Mouse (Mus musculus): Measurements from ENCODE around the gene Pgpep1. TPM values are rescaled to one million over a fixed set of nuclear protein-coding genes. Genes with fewer than 3 reads are reported as not detected.

Pgpep1 gene
- polyA plus RNA-seq, 1 experiment from 2014 or later = 181 TPM

- H3K36me3 ChIP-seq = peaks cover 13% of the 10 kb centered on the region
- under 1% methylated on average over 67 of the region's 69 CpGs for WGBS
- peaks cover 54% of the 10 kb centered on the region for H3K4me1 ChIP-seq
- peak within 1 kb of the TSS; percentile 86 for H3K4me2 ChIP-seq (replicated peaks)
- ATAC-seq (ENCODE audit: low FRiP score, low read depth) = peak; percentile 87
- peak within 1 kb of the TSS; percentile 98 for H3K27ac ChIP-seq
- H3K27me3 ChIP-seq (replicated peaks) = no peaks in the 10 kb centered on the region
- peak within 1 kb of the TSS; percentile 99 for H3K4me3 ChIP-seq
- H3K9ac ChIP-seq = peak within 1 kb of the TSS; percentile 100
- H3K9me3 ChIP-seq = no peaks in the 10 kb centered on the region
Measured at GRCm38 (mm10) chr8:70698310-70699109, 38.3 kb upstream of the Pgpep1 start, which contains the start of gene Jund. Jund (plus strand) TSS chr8:70698949.

- H3K4me3 ChIP-seq = peak overlapping the region; percentile 99
- H3K9me3 ChIP-seq = no peaks in the 10 kb centered on the region
- 76% methylated on average over 12 of the region's 12 CpGs for WGBS
- peaks cover 53% of the 10 kb centered on the region for H3K4me1 ChIP-seq
- H3K4me2 ChIP-seq (replicated peaks) = peak overlapping the region; percentile 86
- no peak for ATAC-seq (ENCODE audit: low FRiP score, low read depth)
- H3K27ac ChIP-seq = peak overlapping the region; percentile 72
- H3K36me3 ChIP-seq = peaks cover 4% of the 10 kb centered on the region; the same call in 1 of the 2 replicates
- peak overlapping the region; percentile 100; the same call in 1 of the 2 replicates for H3K9ac ChIP-seq
- H3K27me3 ChIP-seq (replicated peaks) = no peaks in the 10 kb centered on the region
Measured at GRCm38 (mm10) chr8:70697366-70698250, 37.4 kb upstream of the Pgpep1 start.

- H3K27me3 ChIP-seq (replicated peaks) = no peaks in the 10 kb centered on the region
- H3K9me3 ChIP-seq = no peaks in the 10 kb centered on the region
- peaks cover 51% of the 10 kb centered on the region for H3K4me1 ChIP-seq
- H3K27ac ChIP-seq = peak overlapping the region; percentile 28; the same call in 1 of the 2 replicates
- 55% methylated on average over 4 of the region's 4 CpGs for WGBS
- H3K9ac ChIP-seq = peak overlapping the region; percentile 13
- ATAC-seq (ENCODE audit: low FRiP score, low read depth) = no peak
- H3K36me3 ChIP-seq = no peaks in the 10 kb centered on the region
- peak overlapping the region; percentile 86 for H3K4me2 ChIP-seq (replicated peaks)
- H3K4me3 ChIP-seq = no peak overlapping the region
Measured at GRCm38 (mm10) chr8:70696946-70697345, 36.8 kb upstream of the Pgpep1 start.

- H3K4me3 ChIP-seq = 0 out of 2 replicates have a peak overlapping the region, but pooled peaks have one; percentile 12
- 4% methylated on average over 31 of the region's 31 CpGs for WGBS
- no peaks in the 10 kb centered on the region for H3K27me3 ChIP-seq (replicated peaks)
- peak overlapping the region; percentile 13; the same call in 1 of the 2 replicates for H3K9ac ChIP-seq
- peak overlapping the region; percentile 86 for H3K4me2 ChIP-seq (replicated peaks)
- no peak for ATAC-seq (ENCODE audit: low FRiP score, low read depth)
- no peaks in the 10 kb centered on the region for H3K9me3 ChIP-seq
- peaks cover 52% of the 10 kb centered on the region for H3K4me1 ChIP-seq
- H3K27ac ChIP-seq = peak overlapping the region; percentile 37; the same call in 1 of the 2 replicates
- no peaks in the 10 kb centered on the region for H3K36me3 ChIP-seq
Measured at GRCm38 (mm10) chr8:70696019-70696885, 36.1 kb upstream of the Pgpep1 start.

DNA sequence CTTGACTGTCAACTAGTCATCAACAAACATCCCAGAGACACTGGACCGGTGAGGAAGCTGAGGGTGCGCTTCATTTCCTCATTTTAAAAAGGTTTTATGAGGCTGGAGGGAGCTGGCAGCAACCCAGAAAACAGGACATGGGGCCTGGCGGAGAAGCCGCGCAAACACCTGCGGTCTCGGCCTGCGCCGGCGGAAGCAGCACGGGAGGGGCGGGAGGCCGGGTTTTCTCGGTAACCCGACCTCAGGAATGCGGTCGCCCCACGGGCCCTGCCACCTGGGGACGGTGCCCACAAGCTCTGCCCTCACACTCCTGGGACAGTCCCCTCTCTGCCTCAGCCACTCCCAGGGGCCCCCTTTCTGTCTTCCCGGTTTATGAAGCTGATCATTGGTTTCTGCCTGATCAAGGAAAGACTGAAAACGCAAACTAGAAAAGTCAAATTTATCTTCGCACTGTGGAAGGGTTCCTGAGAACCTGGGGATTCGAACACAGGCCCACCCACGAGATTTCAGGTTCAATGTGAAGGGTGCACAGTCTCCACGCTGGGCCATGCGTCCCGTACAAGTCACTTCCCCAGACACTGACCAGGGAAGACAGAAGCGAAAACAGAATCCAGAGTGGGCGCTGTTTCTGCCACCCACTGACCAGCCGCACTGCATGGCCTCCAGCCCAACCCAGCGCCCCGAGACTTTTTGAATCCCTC lies 35.3 kb upstream of the Pgpep1 start:
- 0 out of 2 replicates have a peak overlapping the region, but pooled peaks have one; percentile 26 for H3K9ac ChIP-seq
- H3K9me3 ChIP-seq = no peaks in the 10 kb centered on the region
- H3K4me1 ChIP-seq = peaks cover 50% of the 10 kb centered on the region
- peak overlapping the region; percentile 37; the same call in 1 of the 2 replicates for H3K27ac ChIP-seq
- ATAC-seq (ENCODE audit: low FRiP score, low read depth) = no peak
- no peaks in the 10 kb centered on the region for H3K27me3 ChIP-seq (replicated peaks)
- peak overlapping the region; percentile 86; the same call in 1 of the 2 replicates for H3K4me2 ChIP-seq (replicated peaks)
- WGBS = 27% methylated on average over 32 of the region's 32 CpGs
- no peaks in the 10 kb centered on the region for H3K36me3 ChIP-seq
- no peak overlapping the region for H3K4me3 ChIP-seq

GRCm38 (mm10) chr8:70693636-70694035 lies 33.4 kb upstream of the Pgpep1 start:
- H3K27me3 ChIP-seq (replicated peaks) = no peaks in the 10 kb centered on the region
- no peaks in the 10 kb centered on the region for H3K9me3 ChIP-seq
- no peak overlapping the region for H3K4me3 ChIP-seq
- H3K36me3 ChIP-seq = no peaks in the 10 kb centered on the region
- no peak for ATAC-seq (ENCODE audit: low FRiP score, low read depth)
- H3K27ac ChIP-seq = no peak overlapping the region
- H3K9ac ChIP-seq = no peak overlapping the region
- peaks cover 50% of the 10 kb centered on the region for H3K4me1 ChIP-seq
- WGBS = 77% methylated on average over 5 of the region's 5 CpGs
- H3K4me2 ChIP-seq (replicated peaks) = no peak overlapping the region

- ATAC-seq (ENCODE audit: low FRiP score, low read depth) = peak; percentile 67
- Histone ChIP-seq H3K4me1 (peaks cover 37% of the 10 kb centered on the region), H3K9ac (peak overlapping the region; percentile 45), H3K9me3 (no peaks in the 10 kb centered on the region), H3K27ac (peak overlapping the region; percentile 80), H3K4me3 (peak overlapping the region; percentile 19), H3K4me2 (replicated peaks) (peak overlapping the region; percentile 60), H3K27me3 (replicated peaks) (no peaks in the 10 kb centered on the region), H3K36me3 (no peaks in the 10 kb centered on the region)
- WGBS = under 1% methylated on average over 20 of the region's 20 CpGs
Measured at GRCm38 (mm10) chr8:70691727-70692231, 31.6 kb upstream of the Pgpep1 start.

DNA sequence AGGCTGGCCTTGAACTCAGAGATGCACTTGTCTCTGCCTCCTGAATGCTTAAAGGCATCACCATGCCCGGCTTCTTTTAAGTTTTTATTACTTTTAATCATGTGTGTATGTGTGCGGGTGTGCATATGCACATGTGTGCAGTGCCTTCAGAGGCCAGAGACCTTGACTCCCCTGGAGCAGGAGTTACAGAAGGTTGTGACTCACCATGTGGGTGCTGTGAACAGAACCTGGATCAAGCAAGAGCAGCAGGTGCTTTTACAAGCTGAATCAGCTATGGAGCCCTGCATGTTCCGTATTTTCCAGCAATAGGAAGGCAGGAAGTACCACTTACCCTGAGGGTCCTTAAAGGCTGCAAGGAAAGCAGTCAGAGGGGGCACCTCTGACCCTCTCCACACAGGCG lies 31.0 kb upstream of the Pgpep1 start:
- peak; percentile 11; the same call in 1 of the 2 replicates for ATAC-seq (ENCODE audit: low FRiP score, low read depth)
- WGBS = 51% methylated on average over 4 of the region's 4 CpGs

GRCm38 (mm10) chr8:70689892-70690390 lies 29.8 kb upstream of the Pgpep1 start:
- 80% methylated on average over 5 of the region's 5 CpGs for WGBS
- no peak overlapping the region for H3K27ac ChIP-seq
- ATAC-seq (ENCODE audit: low FRiP score, low read depth) = no peak
- no peak overlapping the region for H3K9ac ChIP-seq
- H3K4me1 ChIP-seq = peaks cover 19% of the 10 kb centered on the region
- no peak overlapping the region for H3K4me3 ChIP-seq
- H3K27me3 ChIP-seq (replicated peaks) = no peaks in the 10 kb centered on the region
- H3K36me3 ChIP-seq = no peaks in the 10 kb centered on the region
- no peak overlapping the region for H3K4me2 ChIP-seq (replicated peaks)
- H3K9me3 ChIP-seq = no peaks in the 10 kb centered on the region

More for the DNA sequence above, 31.0 kb upstream of the Pgpep1 start:
- peak overlapping the region; percentile 80 for H3K27ac ChIP-seq
- H3K9me3 ChIP-seq = no peaks in the 10 kb centered on the region
- peak overlapping the region; percentile 60 for H3K4me2 ChIP-seq (replicated peaks)
- H3K36me3 ChIP-seq = no peaks in the 10 kb centered on the region
- 0 out of 2 replicates have a peak overlapping the region, but pooled peaks have one; percentile 19 for H3K4me3 ChIP-seq
- H3K9ac ChIP-seq = peak overlapping the region; percentile 45; the same call in 1 of the 2 replicates
- H3K27me3 ChIP-seq (replicated peaks) = no peaks in the 10 kb centered on the region
- peaks cover 32% of the 10 kb centered on the region for H3K4me1 ChIP-seq

DNA sequence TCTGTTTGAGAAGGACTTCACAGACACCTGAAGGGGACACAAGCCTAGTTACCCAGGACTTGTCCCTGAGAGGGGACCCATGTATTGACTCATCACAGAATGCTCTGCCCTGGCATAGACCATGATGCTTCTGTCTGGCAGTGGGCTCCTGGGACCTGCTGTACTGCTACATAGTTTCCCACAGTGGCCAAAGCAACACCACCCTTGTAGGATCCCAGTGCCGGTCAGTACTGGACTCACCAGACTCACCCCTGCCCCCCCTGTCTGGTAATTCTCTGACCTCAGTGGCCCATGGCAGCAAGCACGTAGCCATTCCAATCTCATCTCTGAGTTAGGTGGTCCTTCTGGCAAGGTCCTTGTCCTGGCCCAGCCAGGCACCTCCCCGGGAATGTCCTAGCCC lies 27.9 kb upstream of the Pgpep1 start:
- H3K27me3 ChIP-seq (replicated peaks) = no peaks in the 10 kb centered on the region
- WGBS = 95% methylated on average over 3 of the region's 3 CpGs
- H3K36me3 ChIP-seq = no peaks in the 10 kb centered on the region
- H3K4me1 ChIP-seq = peaks cover 18% of the 10 kb centered on the region
- no peak overlapping the region for H3K4me2 ChIP-seq (replicated peaks)
- no peak for ATAC-seq (ENCODE audit: low FRiP score, low read depth)
- H3K4me3 ChIP-seq = no peak overlapping the region
- no peak overlapping the region for H3K9ac ChIP-seq
- no peaks in the 10 kb centered on the region for H3K9me3 ChIP-seq
- H3K27ac ChIP-seq = no peak overlapping the region
